Mouse (Mus musculus) hindbrain, embryonic 12.5 days (tissue): ENCODE results near the gene Fam181a. TPM values are rescaled to one million over a fixed set of nuclear protein-coding genes. Genes with fewer than 3 reads are reported as not detected.

ENCODE experiments used
- polyA plus RNA-seq: library from polyadenylated mRNA; unstranded; fragments of >200 nt; fragmentation: Nextera tagmentation; extraction: Ambion mirVana; gene quantifications from 2 replicates; pipeline ENCODE4 v1.2.1, GENCODE M21; 2016

Fam181a gene
- polyA plus RNA-seq, 1 experiment from 2014 or later = 14.4 TPM

Other genes starting within 250 kb of the Fam181a start
- 0.80 and 1.6 TPM in 2 replicates for gene Prima1, start 68.8 kb upstream of the Fam181a start, polyA plus RNA-seq
- gene Asb2, start 45.0 kb downstream of the Fam181a start, polyA plus RNA-seq = 0.71 and 2.0 TPM in 2 replicates
- 16.9 TPM in 2 replicates for gene Otub2, start 77.7 kb downstream of the Fam181a start, polyA plus RNA-seq
- gene 9330161L09Rik, start 96.8 kb downstream of the Fam181a start, polyA plus RNA-seq = 0.79 and 1.3 TPM in 2 replicates
- 120 and 128 TPM in 2 replicates for gene Ddx24, start 114.9 kb downstream of the Fam181a start, polyA plus RNA-seq
- gene Ifi27, start 123.2 kb downstream of the Fam181a start, polyA plus RNA-seq = 9.2 and 11.3 TPM in 2 replicates
- gene Ifi27l2a, start 132.7 kb downstream of the Fam181a start, polyA plus RNA-seq = 3.2 and 3.7 TPM in 2 replicates
- not detected in 2 replicates for gene Ifi27l2b, start 146.2 kb downstream of the Fam181a start, polyA plus RNA-seq
- 2.6 and 2.9 TPM in 2 replicates for gene Ppp4r4, start 221.3 kb downstream of the Fam181a start, polyA plus RNA-seq